Mouse (Mus musculus) adrenal gland, postnatal 14 days (tissue): ENCODE measurements around the gene Cfap69. TPM values are rescaled to one million over a fixed set of nuclear protein-coding genes. Genes with fewer than 3 reads are reported as not detected.

Experiments
- DNase-seq: peaks from one replicate; pipeline ENCODE4 v3.0.0; 2021; ENCODE audit warnings: mixed read lengths
- total RNA-seq: library from RNA; stranded (reverse); gene quantifications from 2 replicates; pipeline ENCODE4 v1.2.3, GENCODE M21; 2021

The Cfap69 gene
- total RNA-seq, 1 experiment from 2014 or later, result 6.8 TPM

- no peak for DNase-seq
Measured at GRCm38 (mm10) chr5:5657932-5658331, 6.1 kb downstream of the Cfap69 start.

GRCm38 (mm10) chr5:5648817-5649569, 15.0 kb downstream of the Cfap69 start:
- peak; percentile 15 for DNase-seq

GRCm38 (mm10) chr5:5646173-5646572, 17.9 kb downstream of the Cfap69 start:
- no peak for DNase-seq

GRCm38 (mm10) chr5:5638496-5638895, 25.5 kb downstream of the Cfap69 start:
- DNase-seq, result no peak

GRCm38 (mm10) chr5:5625491-5625890, 38.5 kb downstream of the Cfap69 start:
- no peak for DNase-seq

- DNase-seq, result no peak
Measured at GRCm38 (mm10) chr5:5618329-5618728, 45.7 kb downstream of the Cfap69 start.

GRCm38 (mm10) chr5:5610540-5610939, 53.5 kb downstream of the Cfap69 start:
- no peak for DNase-seq

GRCm38 (mm10) chr5:5587686-5588085, 76.4 kb downstream of the Cfap69 start:
- DNase-seq, result no peak

- peak; percentile 9 for DNase-seq
Measured at GRCm38 (mm10) chr5:5573749-5574317, 90.2 kb downstream of the Cfap69 start, which contains the start of gene Gm8773. Gene Gm8773, plus strand, starts transcription at chr5:5573799.

GRCm38 (mm10) chr5:5562435-5562834, 101.6 kb downstream of the Cfap69 start:
- no peak for DNase-seq

GRCm38 (mm10) chr5:5561041-5561706, 102.9 kb downstream of the Cfap69 start:
- DNase-seq, result no peak

GRCm38 (mm10) chr5:5559798-5560197, 104.2 kb downstream of the Cfap69 start:
- no peak for DNase-seq

- peak; percentile 96 for DNase-seq
Measured at GRCm38 (mm10) chr5:5559079-5559740, 104.8 kb downstream of the Cfap69 start, which contains the start of gene Gtpbp10. Gene Gtpbp10, minus strand, starts transcription at chr5:5559538.

GRCm38 (mm10) chr5:5551110-5551509, 112.9 kb downstream of the Cfap69 start:
- no peak for DNase-seq

- DNase-seq, result no peak
Measured at GRCm38 (mm10) chr5:5540385-5540784, 123.7 kb downstream of the Cfap69 start.

- no peak for DNase-seq
Measured at GRCm38 (mm10) chr5:5539771-5540170, 124.3 kb downstream of the Cfap69 start.

GRCm38 (mm10) chr5:5536131-5536530, 127.9 kb downstream of the Cfap69 start:
- DNase-seq, result no peak

GRCm38 (mm10) chr5:5533656-5534420, 130.2 kb downstream of the Cfap69 start:
- no peak for DNase-seq
